Mouse (Mus musculus): ENCODE measurements around the gene Uba3.

- no peak for TF ChIP-seq CTCF (IDR thresholded peaks at IDR 0.05; ENCODE audit: control insufficient read depth, insufficient read depth, insufficient read length)
- no peak for TF ChIP-seq FOSL1 (IDR thresholded peaks at IDR 0.05; ENCODE audit: insufficient read depth, low read length, poor library complexity, severe bottlenecking)
- TF ChIP-seq MYOG (IDR thresholded peaks at IDR 0.05; ENCODE audit: control insufficient read depth, extremely low read depth, insufficient read length), result no peak
- peak; percentile 17 for TF ChIP-seq USF1 (IDR thresholded peaks at IDR 0.05; ENCODE audit: low read depth)
- TF ChIP-seq MAX (IDR thresholded peaks at IDR 0.05), result no peak
Observed at GRCm38 (mm10) chr6:97179367-97179828, 26.0 kb downstream of the Uba3 start.

All from C2C12 (cell line).